Mouse (Mus musculus): Measurements from ENCODE around the gene Zmynd10. TPM values are rescaled to one million over a fixed set of nuclear protein-coding genes. Genes with fewer than 3 reads are reported as not detected.
A peak's percentile ranks its signal among the peaks of the same experiment; 100 is the strongest.

Zmynd10 gene
- total RNA-seq, 2 experiments from 2014 or later: not detected

- DNase-seq: no peak
Observed at GRCm38 (mm10) chr9:107540420-107540819, 6.7 kb upstream of the Zmynd10 start.

DNA sequence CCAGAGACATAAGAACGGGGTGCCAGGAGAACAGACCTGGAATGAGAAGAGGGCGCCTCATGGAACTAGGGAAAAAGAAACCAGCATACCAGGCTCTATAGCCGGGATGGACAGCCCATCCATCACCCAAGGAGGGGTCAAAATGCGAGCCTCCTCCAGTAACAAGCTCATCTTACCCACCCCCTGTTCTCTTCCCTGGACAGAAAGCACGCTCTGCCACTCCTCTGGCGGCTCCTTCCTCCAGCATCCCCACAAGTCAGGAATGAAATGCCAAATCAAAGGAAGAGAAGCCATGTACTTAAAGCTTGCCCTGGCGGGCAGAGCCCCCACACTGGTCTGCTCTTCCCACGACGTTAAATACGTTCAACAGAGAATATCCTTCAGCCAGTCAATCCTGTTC, 6.1 kb upstream of the Zmynd10 start:
- DNase-seq: no peak

- DNase-seq: peak; percentile 92
Observed at GRCm38 (mm10) chr9:107541474-107542351, 5.4 kb upstream of the Zmynd10 start, which contains the start of the genes Cyb561d2 and Nprl2. Gene Cyb561d2, minus strand, starts transcription at chr9:107542193. Gene Nprl2, plus strand, starts transcription at chr9:107542226.

- DNase-seq: no peak
Observed at GRCm38 (mm10) chr9:107542352-107542686, 4.8 kb upstream of the Zmynd10 start.

GRCm38 (mm10) chr9:107542721-107543120, 4.4 kb upstream of the Zmynd10 start:
- no peak for DNase-seq

GRCm38 (mm10) chr9:107543299-107543698, 3.8 kb upstream of the Zmynd10 start:
- DNase-seq: no peak

GRCm38 (mm10) chr9:107544196-107544700, 2.9 kb upstream of the Zmynd10 start:
- DNase-seq: no peak

- no peak for DNase-seq
Observed at GRCm38 (mm10) chr9:107544729-107545128, 2.4 kb upstream of the Zmynd10 start.

- no peak for DNase-seq
Observed at GRCm38 (mm10) chr9:107545199-107545598, 1.9 kb upstream of the Zmynd10 start.

GRCm38 (mm10) chr9:107545602-107546001, 1.5 kb upstream of the Zmynd10 start:
- DNase-seq: peak; percentile 58

- no peak for DNase-seq
Observed at GRCm38 (mm10) chr9:107547957-107548356, 859 bp downstream of the Zmynd10 start.

- no peak for DNase-seq
Observed at GRCm38 (mm10) chr9:107548820-107549219, 1.7 kb downstream of the Zmynd10 start.

DNA sequence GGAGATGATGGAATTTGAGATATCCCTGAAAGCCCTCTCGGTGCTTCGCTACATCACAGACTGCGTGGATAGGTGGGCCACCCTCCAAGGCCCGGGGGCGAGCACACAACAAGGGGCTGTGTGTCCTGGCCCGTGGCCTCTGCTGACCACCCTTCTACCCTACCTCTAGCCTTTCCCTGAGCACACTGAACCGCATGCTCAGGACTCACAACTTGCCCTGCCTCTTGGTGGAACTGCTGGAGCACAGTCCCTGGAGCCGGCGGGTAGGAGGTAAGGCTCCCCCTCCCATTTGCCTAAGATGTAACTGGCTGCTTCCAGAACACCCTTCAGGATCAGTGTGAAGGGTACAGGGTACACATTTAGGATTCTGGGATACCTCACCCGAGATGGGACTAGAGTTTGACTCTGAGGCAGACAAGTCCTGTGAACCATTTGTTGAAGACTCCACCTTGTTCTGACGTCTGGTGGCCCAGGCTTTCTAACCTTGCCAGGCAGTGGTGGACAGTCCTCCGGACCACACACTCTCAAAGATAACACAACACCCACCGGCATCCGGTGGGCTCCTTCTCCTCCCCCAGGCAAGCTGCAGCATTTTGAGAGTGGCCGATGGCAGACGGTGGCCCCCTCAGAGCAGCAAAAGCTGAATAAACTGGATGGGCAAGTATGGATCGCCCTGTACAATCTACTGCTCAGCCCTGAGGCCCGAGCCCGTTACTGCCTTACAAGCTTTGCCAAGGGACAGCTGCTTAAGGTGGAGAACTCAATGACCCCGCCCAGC, 2.4 kb downstream of the Zmynd10 start:
- DNase-seq: no peak

GRCm38 (mm10) chr9:107550491-107551116, 3.5 kb downstream of the Zmynd10 start:
- DNase-seq: no peak

GRCm38 (mm10) chr9:107551117-107551889, 4.2 kb downstream of the Zmynd10 start, which contains the start of gene Rassf1:
Gene Rassf1, plus strand, starts transcription at chr9:107551555.
- peak; percentile 75 for DNase-seq

GRCm38 (mm10) chr9:107551890-107552355, 4.8 kb downstream of the Zmynd10 start:
- DNase-seq: no peak

DNA sequence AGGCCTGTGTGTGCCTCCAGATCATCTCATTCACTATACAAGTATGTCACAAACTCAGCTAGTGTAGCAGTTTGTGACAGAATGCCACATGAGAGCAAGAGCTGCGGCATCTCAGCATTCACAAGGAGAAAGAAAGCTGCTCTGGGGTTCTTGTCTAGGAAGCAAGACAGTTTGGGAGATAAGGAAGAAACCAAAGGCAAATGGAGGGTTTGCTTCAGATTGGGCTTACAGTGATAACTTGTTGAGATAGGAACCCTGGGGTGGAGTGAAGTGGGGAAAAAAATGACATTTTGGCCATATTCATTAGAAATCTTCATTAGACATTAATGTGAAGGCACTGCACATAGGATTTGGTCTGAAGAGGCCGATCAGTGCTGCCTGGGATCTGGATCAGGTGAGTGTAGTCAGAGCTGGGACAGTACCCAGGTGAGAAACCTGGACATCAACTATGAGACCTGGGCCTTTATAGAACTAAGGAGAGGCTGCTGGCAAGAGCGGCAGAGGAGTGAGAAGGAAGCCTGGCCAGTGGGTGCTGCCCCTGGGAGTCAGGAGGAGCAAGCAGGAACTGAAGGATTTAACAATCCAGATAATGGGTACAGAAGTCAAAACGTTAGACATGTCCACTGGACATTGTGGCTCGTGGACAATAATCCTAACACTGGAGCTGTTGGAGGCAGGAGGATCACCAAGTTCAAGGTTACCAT, 5.7 kb downstream of the Zmynd10 start:
- DNase-seq: no peak

DNA sequence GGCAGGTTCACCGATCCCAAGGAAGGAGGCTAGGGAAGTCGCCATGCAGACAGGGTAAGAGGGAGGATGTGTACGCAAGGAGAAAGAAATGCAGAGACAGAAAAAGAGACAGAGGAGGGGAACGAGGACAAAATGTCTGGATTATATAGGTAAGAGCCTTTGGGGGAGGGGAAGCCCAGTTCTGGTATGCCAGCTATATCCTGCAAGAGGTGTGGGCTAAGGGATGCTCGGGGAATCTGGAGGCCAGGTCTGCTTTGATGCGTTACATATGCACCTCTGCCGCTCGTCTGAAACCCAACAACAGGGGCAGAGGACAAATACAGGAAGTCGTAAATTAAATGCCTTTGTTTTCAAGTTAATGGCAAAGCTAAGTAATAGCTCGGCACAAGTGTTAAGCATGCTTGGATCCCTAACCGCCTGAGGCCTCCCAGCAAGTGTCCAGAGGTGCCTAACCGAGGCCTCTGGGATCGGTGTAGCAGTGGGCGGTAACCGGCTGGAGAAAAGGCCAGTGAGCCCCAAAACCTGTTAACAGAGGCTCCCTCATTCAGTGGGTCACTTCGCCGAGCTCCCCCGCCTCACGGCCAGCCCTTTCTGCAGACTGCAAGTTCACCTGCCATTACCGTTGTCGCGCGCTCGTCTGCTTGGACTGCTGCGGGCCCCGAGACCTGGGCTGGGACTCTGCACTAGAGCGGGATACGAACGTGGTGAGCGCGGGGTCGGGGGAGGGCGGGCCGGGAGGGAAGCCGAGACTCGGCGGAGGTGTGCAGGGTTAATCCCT, 6.6 kb downstream of the Zmynd10 start:
- DNase-seq: no peak

DNA sequence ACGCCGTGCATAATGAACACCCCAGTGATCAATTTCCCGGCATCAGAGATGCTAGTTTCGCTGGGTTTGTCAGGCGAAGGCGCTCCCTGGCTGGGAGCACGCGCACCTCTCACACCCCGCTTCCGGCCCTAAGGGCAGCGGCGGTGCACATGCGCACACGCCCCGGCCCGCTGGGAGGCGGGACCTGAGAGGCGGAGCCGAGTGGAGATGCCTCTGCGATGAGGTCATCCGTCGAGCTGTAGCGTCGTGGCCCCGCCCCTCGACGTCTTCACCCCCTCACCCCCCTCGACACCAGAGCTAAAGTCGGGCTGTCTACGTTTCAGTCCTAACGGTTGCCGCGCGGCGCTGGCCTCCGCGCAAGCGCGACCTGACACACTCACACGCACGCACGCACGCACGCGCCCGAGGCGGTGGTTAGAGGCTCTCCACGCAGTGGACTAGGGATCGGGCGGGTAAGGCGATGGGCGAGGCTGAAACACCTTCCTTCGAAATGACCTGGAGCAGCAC, 7.3 kb downstream of the Zmynd10 start:
- peak; percentile 96 for DNase-seq

DNA sequence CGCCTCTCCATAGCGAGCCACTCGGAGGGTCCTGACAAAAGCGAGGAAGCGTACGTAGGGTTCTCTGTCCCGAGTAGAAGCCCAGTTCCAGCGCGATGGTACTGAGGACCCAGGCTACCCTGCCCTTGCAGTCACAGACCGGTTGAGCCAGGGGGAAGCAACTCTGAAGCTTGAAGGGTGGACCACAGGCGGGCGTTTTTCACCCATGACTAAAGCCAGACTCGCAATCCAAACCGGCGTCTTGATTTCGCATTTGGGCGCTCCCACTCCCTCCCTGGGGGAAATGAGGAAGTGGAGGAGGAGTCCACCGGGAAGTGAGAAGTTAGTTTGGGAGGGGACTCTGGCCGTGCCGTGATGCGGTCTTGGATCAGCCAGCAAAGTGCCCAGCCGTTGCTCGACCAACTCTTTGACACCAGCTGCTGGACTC, 7.9 kb downstream of the Zmynd10 start:
- peak; percentile 74 for DNase-seq

Data from gastrocnemius, postnatal 25 days (tissue).